Mouse (Mus musculus) kidney, adult 2 months (tissue): ENCODE measurements at regions not wholly inside any gene's neighbourhood (a gene's known extent, or its start where the extent isn't known, plus 50 kb on each side); places are given as distances from the start of the nearest gene placed in this dataset.

ENCODE experiments used
- CTCF ChIP-seq: fragments of 200-500 bp; conservative IDR thresholded peaks from 2 replicates; pipeline ENCODE4 v1.5.1; 2011; ENCODE audit warnings: low read depth, mild to moderate bottlenecking, control low read depth, low read length, moderate library complexity, mixed read lengths; ENCODE audit not compliant: insufficient read depth, insufficient read length
- POLR2A ChIP-seq: fragments of 200-500 bp; IDR thresholded peaks from one replicate; pipeline ENCODE4 v1.6.1; 2011; ENCODE audit warnings: low read depth, low read length, control low read depth

- TF ChIP-seq POLR2A (no peak), CTCF (no peak)
These were observed 206.7 kb upstream of the Tshz3 start for GRCm38 (mm10) chr7:36491173-36491581.
